Mouse (Mus musculus) neural tube, embryonic 13.5 days (tissue): ENCODE data around the gene Tmcc3. TPM values are rescaled to one million over a fixed set of nuclear protein-coding genes. Genes with fewer than 3 reads are reported as not detected.
A peak's percentile ranks its signal among the peaks of the same experiment; 100 is the strongest.

Source experiments
- ATAC-seq: fragments of 200-750 bp; cut with Nextera tagmentation; 2 replicates; pipeline ENCODE4 v1.8.0; 2017; ENCODE audit warnings: low read depth, mild to moderate bottlenecking, moderate TSS enrichment, moderate library complexity
- H3K27ac ChIP-seq: fragments of 300-500 bp; sonication (generic); replicated peaks from 2 replicates; pipeline ENCODE4 v1.5.1; 2015; ENCODE audit warnings: moderate library complexity, mild to moderate bottlenecking, inconsistent platforms
- H3K27me3 ChIP-seq: fragments of 300-500 bp; sonication (generic); 2 replicates; pipeline ENCODE4 v1.6.1; 2015; ENCODE audit warnings: mild to moderate bottlenecking, inconsistent platforms
- H3K36me3 ChIP-seq: fragments of 300-500 bp; sonication (generic); 2 replicates; pipeline ENCODE4 v1.6.1; 2015; ENCODE audit warnings: mild to moderate bottlenecking, inconsistent platforms
- H3K4me1 ChIP-seq: fragments of 300-500 bp; sonication (generic); replicated peaks from 2 replicates; pipeline ENCODE4 v1.6.1; 2015; ENCODE audit warnings: inconsistent platforms
- H3K4me2 ChIP-seq: fragments of 300-500 bp; sonication (generic); 2 replicates; pipeline ENCODE4 v1.6.1; 2015; ENCODE audit warnings: inconsistent platforms, mild to moderate bottlenecking, moderate library complexity
- H3K4me3 ChIP-seq: fragments of 300-500 bp; sonication (generic); 2 replicates; pipeline ENCODE4 v1.5.1; 2015; ENCODE audit warnings: mild to moderate bottlenecking, inconsistent platforms
- H3K9ac ChIP-seq: fragments of 300-500 bp; sonication (generic); 2 replicates; pipeline ENCODE4 v1.6.1; 2015; ENCODE audit warnings: moderate library complexity, mild to moderate bottlenecking, inconsistent platforms
- H3K9me3 ChIP-seq: fragments of 300-500 bp; sonication (generic); 2 replicates; pipeline ENCODE4 v1.6.1; 2016; ENCODE audit warnings: inconsistent platforms
- WGBS: fragments of 180-500 bp; shearing (Covaris S2); methylation state at CpG from one replicate; pipeline ENCODE4 v1.1.7; 2015; 5-methylcytosine and 5-hydroxymethylcytosine counted together
- polyA plus RNA-seq: library from polyadenylated mRNA; unstranded; fragments of >200 nt; fragmentation: Nextera tagmentation; extraction: Ambion mirVana; gene quantifications from 2 replicates; pipeline ENCODE4 v1.2.1, GENCODE M21; 2015

Gene Tmcc3
- polyA plus RNA-seq, 1 experiment from 2014 or later, result 12.0 TPM

DNA sequence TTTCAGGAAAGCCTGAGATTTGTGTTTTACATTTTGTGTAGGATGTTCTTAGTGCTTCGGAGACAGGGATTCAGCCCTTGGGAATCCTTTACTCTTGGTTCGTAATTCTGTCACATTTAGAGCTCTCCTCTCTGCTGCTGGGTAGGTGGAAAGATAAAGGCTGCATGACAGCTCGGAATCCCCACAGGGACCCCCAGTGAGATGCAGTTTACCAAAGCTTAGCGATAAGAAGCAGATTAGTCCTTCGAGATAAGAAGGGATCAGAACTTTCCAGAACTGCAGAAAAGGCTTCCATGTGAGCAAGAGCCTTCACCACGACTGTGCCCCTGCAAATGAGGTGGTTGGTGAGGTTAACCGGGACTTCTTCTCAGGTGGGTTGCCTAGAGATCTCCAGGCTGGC, 122.2 kb downstream of the Tmcc3 start:
- no peak overlapping the region for H3K9ac ChIP-seq
- ATAC-seq, result no peak
- H3K27me3 ChIP-seq, result no peaks in the 10 kb centered on the region
- 0 out of 2 replicates have a peak overlapping the region, but pooled peaks have one; percentile 9 for H3K27ac ChIP-seq
- no peaks in the 10 kb centered on the region for H3K9me3 ChIP-seq
- H3K4me3 ChIP-seq, result no peak overlapping the region
- 0 out of 2 replicates have a peak overlapping the region, but pooled peaks have one; percentile 4 for H3K4me2 ChIP-seq
- WGBS, result 52% methylated on average over 7 of the region's 7 CpGs
- no peaks in the 10 kb centered on the region for H3K36me3 ChIP-seq
- H3K4me1 ChIP-seq, result peaks cover 10% of the 10 kb centered on the region

DNA sequence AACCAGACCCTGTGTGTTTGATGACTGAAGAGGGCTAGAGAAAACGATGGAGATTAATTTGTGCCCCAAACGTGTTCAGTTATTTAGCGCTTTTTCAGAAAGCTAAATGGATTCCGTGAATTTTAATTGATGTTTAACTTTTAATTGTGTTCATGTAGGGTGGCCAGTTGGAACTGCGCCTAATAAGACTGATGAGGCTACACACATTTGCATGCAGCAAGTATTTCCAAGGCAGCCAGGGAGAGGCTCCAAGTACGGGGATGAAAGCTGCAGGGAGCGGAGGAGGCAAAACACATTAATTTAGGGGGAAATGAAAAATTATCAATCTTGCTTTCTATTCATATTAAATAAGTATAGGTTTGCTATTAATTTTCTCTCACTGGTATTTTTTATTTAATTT, 131.0 kb downstream of the Tmcc3 start:
- Histone ChIP-seq H3K4me3 (no peak overlapping the region), H3K4me1 (peaks cover 15% of the 10 kb centered on the region), H3K27me3 (no peaks in the 10 kb centered on the region; the same call in 1 of the 2 replicates), H3K27ac (no peak overlapping the region), H3K36me3 (no peaks in the 10 kb centered on the region), H3K4me2 (no peak overlapping the region), H3K9ac (no peak overlapping the region), H3K9me3 (no peaks in the 10 kb centered on the region)
- ATAC-seq, result 0 out of 2 replicates have a peak, but pooled peaks have one; percentile 48
- WGBS, result 44% methylated on average over 7 of the region's 7 CpGs

DNA sequence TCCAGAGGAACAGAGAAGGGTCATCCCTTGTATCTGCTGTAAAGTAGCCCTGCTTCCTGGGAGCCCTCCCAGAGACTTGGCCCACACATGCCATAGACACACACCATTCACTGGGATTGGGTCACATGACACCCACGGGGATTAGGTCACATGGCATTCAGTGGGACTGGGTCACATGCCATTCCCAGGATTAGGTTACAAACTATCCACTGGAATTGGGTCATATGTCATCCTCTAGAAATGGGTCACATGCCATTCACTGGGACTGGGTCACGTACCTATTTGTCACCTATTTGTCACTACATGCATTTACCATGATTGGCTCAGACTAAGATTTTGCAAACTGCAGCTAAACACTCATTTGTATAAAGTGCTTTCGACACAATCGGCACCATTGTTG, 131.7 kb downstream of the Tmcc3 start:
- H3K27ac ChIP-seq, result no peak overlapping the region
- no peak for ATAC-seq
- H3K4me3 ChIP-seq, result no peak overlapping the region
- H3K27me3 ChIP-seq, result no peaks in the 10 kb centered on the region; the same call in 1 of the 2 replicates
- H3K9ac ChIP-seq, result no peak overlapping the region
- no peaks in the 10 kb centered on the region for H3K36me3 ChIP-seq
- H3K9me3 ChIP-seq, result no peaks in the 10 kb centered on the region
- H3K4me2 ChIP-seq, result no peak overlapping the region
- H3K4me1 ChIP-seq, result peaks cover 15% of the 10 kb centered on the region
- 93% methylated on average over 4 of the region's 4 CpGs for WGBS

DNA sequence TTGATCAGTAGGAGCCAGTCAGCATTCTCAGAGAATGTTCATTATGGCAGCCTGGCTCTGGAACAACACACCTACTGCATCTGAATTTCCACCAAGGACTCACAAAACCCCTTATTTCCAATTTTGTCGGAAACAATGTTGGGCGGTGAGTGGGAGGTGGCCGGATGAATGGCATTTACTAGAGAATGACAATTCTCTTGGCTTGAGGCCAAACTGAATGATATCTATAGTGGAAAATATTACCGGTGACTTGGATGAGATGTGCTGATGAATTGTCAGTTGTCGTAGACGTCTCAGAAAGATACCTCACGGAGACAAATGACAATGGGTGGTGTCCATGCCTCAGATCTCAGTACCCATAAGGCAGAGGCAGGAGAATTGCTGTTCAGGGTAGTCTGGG, 133.4 kb downstream of the Tmcc3 start:
- 93% methylated on average over 7 of the region's 7 CpGs for WGBS
- no peak overlapping the region for H3K9ac ChIP-seq
- H3K27me3 ChIP-seq, result no peaks in the 10 kb centered on the region; the same call in 1 of the 2 replicates
- no peaks in the 10 kb centered on the region for H3K36me3 ChIP-seq
- H3K4me3 ChIP-seq, result no peak overlapping the region
- peaks cover 16% of the 10 kb centered on the region for H3K4me1 ChIP-seq
- H3K4me2 ChIP-seq, result no peak overlapping the region
- no peak overlapping the region for H3K27ac ChIP-seq
- no peaks in the 10 kb centered on the region for H3K9me3 ChIP-seq
- ATAC-seq, result no peak

DNA sequence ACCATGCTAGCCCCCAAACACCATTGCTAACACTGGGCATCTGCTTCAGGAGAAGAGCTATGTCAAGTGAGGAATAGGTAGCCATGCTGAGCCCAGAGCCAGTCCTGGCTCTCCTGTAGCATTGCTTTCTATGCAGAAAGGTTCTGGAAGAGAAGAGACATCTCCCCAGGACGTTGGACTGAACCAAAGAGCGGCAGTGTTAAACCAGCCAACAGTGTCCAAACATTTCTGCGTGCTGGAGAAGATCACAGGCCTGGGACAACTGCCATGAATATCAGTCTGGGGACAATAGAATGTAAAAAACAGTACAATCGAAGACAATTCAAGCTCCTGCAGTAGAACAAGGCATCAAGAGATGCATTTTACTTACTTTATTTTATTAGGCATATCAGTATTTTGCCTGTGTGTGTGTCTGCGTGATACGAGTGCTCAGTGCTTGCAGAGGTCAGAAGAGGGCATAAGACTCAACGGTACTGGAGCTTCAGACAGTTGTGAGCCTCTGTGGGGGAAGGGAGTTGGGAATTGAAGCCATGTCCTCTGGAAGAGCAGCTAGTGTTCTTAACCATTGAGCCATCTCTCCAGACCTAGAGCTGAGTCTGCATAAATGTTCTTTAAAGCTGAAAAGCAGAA, 134.7 kb downstream of the Tmcc3 start:
- Histone ChIP-seq H3K9me3 (no peaks in the 10 kb centered on the region), H3K36me3 (no peaks in the 10 kb centered on the region), H3K27ac (no peak overlapping the region), H3K27me3 (no peaks in the 10 kb centered on the region; the same call in 1 of the 2 replicates), H3K9ac (no peak overlapping the region), H3K4me3 (no peak overlapping the region), H3K4me1 (peaks cover 18% of the 10 kb centered on the region), H3K4me2 (no peak overlapping the region)
- WGBS, result 76% methylated on average over 7 of the region's 7 CpGs
- no peak for ATAC-seq

DNA sequence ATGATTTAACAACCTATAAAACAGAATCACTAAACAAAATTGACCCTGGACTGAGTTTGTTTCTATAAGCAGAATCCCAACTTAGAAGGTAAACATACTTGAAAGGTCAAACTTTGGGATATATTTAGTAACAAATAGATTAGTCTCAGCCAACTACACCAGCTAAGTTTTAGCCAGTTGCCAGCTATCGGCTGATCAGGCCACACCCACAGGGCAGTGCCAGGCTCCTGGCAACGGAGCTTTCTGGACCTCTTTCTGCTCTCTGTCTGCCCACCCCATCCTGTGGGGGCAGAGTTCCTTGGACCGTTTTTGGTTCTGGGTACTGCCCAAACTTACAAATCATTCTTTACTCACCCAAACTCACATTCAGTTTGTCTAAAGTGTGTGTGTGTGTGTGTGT, 137.9 kb downstream of the Tmcc3 start:
- no peak overlapping the region for H3K4me2 ChIP-seq
- H3K9ac ChIP-seq, result no peak overlapping the region
- no peak for ATAC-seq
- H3K4me3 ChIP-seq, result no peak overlapping the region
- H3K27me3 ChIP-seq, result no peaks in the 10 kb centered on the region; the same call in 1 of the 2 replicates
- no peak overlapping the region for H3K27ac ChIP-seq
- 65% methylated on average over 3 of the region's 3 CpGs for WGBS
- no peaks in the 10 kb centered on the region for H3K9me3 ChIP-seq
- H3K36me3 ChIP-seq, result no peaks in the 10 kb centered on the region
- H3K4me1 ChIP-seq, result peaks cover 3% of the 10 kb centered on the region

DNA sequence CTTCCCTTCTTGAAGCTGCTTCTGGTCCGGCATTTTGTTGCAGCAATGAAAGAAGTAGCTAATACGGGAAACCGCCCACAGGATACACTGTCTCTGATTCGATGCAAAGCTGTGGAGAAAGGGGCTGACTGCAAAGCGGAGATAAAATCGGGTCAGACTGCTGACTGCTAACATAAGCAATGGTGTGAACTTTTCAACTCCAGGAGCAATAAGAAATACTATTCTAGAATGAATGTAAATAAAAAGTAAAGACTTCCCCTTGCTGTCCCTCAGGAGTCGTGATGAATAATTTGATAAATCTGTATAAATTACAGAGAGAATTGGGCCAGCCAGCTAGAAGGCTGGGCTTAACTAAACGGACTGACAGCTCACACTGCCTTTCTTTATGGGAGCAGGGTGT, 139.0 kb downstream of the Tmcc3 start:
- H3K9me3 ChIP-seq, result no peaks in the 10 kb centered on the region
- peaks cover 3% of the 10 kb centered on the region for H3K4me1 ChIP-seq
- H3K27ac ChIP-seq, result no peak overlapping the region
- no peak for ATAC-seq
- H3K27me3 ChIP-seq, result no peaks in the 10 kb centered on the region; the same call in 1 of the 2 replicates
- 56% methylated on average over 8 of the region's 8 CpGs for WGBS
- H3K9ac ChIP-seq, result no peak overlapping the region
- H3K4me3 ChIP-seq, result no peak overlapping the region
- no peak overlapping the region for H3K4me2 ChIP-seq
- H3K36me3 ChIP-seq, result no peaks in the 10 kb centered on the region

DNA sequence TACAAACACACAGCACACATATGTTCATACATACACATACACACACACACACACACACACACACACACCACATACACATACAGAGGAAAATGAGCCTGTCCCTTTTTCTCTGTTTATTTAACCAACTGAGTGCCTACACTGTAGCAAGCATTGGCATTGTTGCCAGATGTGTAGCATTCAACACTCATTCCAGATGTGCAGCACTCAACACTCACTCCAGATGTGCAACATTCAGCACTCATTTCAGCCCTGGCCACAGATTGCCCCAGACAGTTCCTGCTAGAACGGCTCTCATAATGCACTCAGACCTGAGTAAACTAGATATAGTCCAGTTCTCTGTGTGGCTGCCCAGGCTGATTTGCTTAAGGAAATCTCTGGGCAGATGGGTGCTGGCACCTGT, 145.7 kb downstream of the Tmcc3 start:
- H3K9ac ChIP-seq, result no peak overlapping the region
- ATAC-seq, result no peak
- no peaks in the 10 kb centered on the region for H3K36me3 ChIP-seq
- no peak overlapping the region for H3K27ac ChIP-seq
- H3K9me3 ChIP-seq, result no peaks in the 10 kb centered on the region
- WGBS, result 76% methylated on average over 1 of the region's 1 CpGs
- H3K4me1 ChIP-seq, result peaks cover 10% of the 10 kb centered on the region; the same call in 1 of the 2 replicates
- H3K4me2 ChIP-seq, result no peak overlapping the region
- no peak overlapping the region for H3K4me3 ChIP-seq
- H3K27me3 ChIP-seq, result no peaks in the 10 kb centered on the region

DNA sequence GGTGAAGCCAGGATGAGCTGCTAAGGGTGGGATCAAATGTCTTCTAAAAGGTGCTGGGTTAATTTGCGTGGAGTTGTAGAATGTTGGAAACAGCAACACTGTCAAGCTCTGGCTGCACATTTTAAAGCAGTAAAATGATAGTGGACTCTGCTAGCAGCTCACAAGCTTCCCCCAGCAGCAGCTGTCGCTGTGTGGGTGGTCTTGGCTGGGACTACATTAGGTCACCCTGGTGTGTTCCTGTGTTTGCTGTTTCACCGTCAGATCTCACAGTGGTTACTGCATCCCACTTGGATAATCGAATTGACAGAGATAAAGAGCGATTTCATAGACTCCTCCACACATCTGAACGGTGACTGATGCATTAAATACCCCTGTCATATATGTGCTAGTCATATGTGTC, 146.9 kb downstream of the Tmcc3 start:
- no peak overlapping the region for H3K27ac ChIP-seq
- H3K4me2 ChIP-seq, result no peak overlapping the region
- peaks cover 10% of the 10 kb centered on the region; the same call in 1 of the 2 replicates for H3K4me1 ChIP-seq
- H3K36me3 ChIP-seq, result no peaks in the 10 kb centered on the region
- ATAC-seq, result no peak
- no peaks in the 10 kb centered on the region for H3K27me3 ChIP-seq
- 58% methylated on average over 6 of the region's 6 CpGs for whole genome bisulfite sequencing
- H3K4me3 ChIP-seq, result no peak overlapping the region
- H3K9me3 ChIP-seq, result no peaks in the 10 kb centered on the region
- H3K9ac ChIP-seq, result 0 out of 2 replicates have a peak overlapping the region, but pooled peaks have one; percentile 8

DNA sequence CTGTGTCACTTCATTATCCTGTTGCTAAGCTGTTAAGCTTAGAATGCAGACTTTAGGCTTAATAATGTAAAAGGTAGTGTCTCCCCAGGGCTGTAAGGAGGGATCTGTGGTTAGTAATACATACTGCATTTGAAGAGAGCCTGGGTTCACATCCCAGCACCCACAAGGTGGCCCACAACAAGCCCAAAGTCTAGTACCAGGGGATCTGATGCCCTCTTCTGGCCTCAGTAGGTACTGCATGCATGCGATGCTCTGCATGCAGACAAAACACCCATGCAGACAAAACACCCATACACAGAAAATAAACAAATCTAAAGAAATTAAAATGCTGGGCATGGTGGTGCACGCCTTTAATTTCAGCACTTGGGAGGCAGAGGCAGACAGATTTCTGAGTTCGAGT, 149.6 kb downstream of the Tmcc3 start:
- Histone ChIP-seq H3K9ac (no peak overlapping the region), H3K4me3 (no peak overlapping the region), H3K4me1 (peaks cover 10% of the 10 kb centered on the region; the same call in 1 of the 2 replicates), H3K9me3 (no peaks in the 10 kb centered on the region), H3K4me2 (no peak overlapping the region), H3K27ac (no peak overlapping the region), H3K27me3 (no peaks in the 10 kb centered on the region), H3K36me3 (no peaks in the 10 kb centered on the region)
- ATAC-seq, result no peak
- 76% methylated on average over 3 of the region's 3 CpGs for whole genome bisulfite sequencing

DNA sequence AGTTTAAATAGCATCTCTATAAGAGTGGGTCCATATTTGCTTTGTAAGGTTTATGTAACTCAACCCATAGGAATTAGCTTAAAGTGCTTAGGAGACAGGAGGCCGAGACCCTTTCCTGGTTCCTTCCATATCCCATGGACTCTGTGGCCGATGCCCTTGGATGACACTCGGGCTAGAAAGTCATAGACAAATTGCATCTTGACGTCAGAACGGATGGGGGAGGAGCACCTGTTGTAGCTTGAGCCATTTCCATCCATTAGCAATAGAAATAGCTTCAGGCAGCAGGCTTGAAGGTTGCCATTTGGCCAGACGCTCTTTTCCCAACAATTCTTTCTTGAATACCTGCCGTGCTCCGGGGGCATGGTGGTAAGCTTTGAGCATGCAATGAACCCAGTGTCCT, 150.1 kb downstream of the Tmcc3 start:
- no peak overlapping the region for H3K4me2 ChIP-seq
- 79% methylated on average over 8 of the region's 8 CpGs for WGBS
- no peak overlapping the region for H3K4me3 ChIP-seq
- H3K27ac ChIP-seq, result no peak overlapping the region
- H3K27me3 ChIP-seq, result no peaks in the 10 kb centered on the region
- ATAC-seq, result no peak
- H3K9ac ChIP-seq, result no peak overlapping the region
- H3K4me1 ChIP-seq, result peaks cover 10% of the 10 kb centered on the region; the same call in 1 of the 2 replicates
- no peaks in the 10 kb centered on the region for H3K36me3 ChIP-seq
- no peaks in the 10 kb centered on the region for H3K9me3 ChIP-seq

DNA sequence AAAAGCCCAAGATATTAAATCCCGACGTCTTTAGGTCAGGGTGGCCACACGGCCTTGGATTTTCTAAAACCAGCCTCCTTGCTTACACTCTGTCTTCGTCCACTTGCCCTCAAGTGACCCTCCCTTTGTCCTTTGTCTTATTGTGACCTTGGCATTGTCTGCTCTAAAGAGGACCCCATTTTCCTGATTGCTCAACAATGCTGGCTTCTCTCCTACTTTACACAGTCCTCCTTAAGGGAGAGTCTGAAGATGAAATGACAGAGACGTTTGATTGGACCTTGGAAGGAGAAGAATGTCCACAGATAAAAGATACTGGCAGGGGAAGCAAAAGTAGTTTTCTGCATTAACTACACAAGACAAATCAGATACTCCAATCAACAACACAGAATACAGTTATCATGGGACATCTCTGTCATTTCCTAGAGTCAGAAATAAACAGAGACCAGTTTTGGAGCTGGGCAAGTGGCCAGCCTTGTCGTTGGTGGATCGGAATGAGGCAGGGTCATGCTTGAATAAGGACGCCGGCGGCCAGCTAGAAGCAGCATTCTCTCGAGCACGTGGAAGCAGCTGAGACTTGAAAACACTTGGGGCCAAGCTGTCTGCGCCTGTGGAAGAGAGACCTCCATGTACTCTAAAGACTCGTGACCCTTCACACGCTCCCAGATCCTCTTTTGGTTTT, 150.8 kb downstream of the Tmcc3 start:
- no peak overlapping the region for H3K9ac ChIP-seq
- peaks cover 10% of the 10 kb centered on the region; the same call in 1 of the 2 replicates for H3K4me1 ChIP-seq
- H3K36me3 ChIP-seq, result no peaks in the 10 kb centered on the region
- no peak overlapping the region for H3K27ac ChIP-seq
- no peaks in the 10 kb centered on the region for H3K27me3 ChIP-seq
- H3K4me3 ChIP-seq, result no peak overlapping the region
- no peak for ATAC-seq
- H3K4me2 ChIP-seq, result no peak overlapping the region
- H3K9me3 ChIP-seq, result no peaks in the 10 kb centered on the region
- WGBS, result 67% methylated on average over 15 of the region's 15 CpGs
